In the genomic region with DNA sequence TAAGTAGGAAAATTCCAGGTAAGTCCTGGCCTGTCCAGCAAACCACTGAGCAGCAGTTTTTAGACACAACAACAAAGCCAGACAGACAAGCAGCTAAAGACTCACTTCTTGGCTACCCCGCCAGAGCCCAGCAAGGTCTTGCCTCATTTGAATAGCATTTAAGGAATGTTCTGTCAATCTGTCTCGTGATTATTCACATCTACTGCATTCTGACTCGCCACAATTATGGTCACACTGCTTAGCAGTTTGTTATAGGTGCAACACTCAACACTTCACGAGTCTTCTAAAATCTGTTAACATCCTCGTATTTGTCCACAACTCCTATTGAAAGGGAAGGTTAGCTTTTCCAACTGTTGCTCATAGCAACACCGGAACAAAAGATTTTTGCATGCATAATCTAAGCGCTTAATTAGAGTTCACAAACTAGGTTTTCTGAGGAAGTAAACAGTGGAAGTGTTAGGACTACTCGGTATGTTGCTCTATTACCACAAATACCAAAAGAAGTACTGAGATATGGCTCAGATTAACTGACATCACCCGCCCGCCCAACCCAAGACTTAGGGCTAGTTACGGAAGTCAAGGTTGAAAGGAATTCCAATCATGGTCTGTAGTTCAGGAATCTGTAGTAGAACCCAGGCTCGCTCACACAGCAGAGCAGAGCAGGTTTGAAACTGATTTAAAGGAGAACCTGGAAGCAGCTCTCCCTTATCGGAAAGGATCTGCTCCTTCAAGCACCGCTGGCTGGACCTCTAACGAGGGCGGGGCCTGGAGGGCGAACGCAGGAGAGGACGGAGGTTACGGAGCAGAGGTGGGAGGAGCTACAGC, we compare ENCODE assay signal across 8 mouse cellular contexts. TPM values are rescaled to one million over a fixed set of nuclear protein-coding genes. Genes with fewer than 3 reads are reported as not detected.
DNase-seq lines count a peak whose midpoint lies in the region; ATAC-seq and TF ChIP-seq lines count a peak whose summit lies in the region.

No protein-coding gene starts in this region.

- H3K36me3 ChIP-seq in embryonic facial prominence, embryonic 15.5 days = no peaks in the 10 kb centered on the region
- peaks cover 15% of the 10 kb centered on the region for H3K36me3 ChIP-seq in heart, embryonic 13.5 days
- 0 out of 2 replicates have a peak, but pooled peaks cover 3% of the 10 kb centered on the region for H3K36me3 ChIP-seq in kidney, postnatal 0 days (ENCODE audit: insufficient read depth, low read length)
- H3K36me3 ChIP-seq in stomach, postnatal 0 days (ENCODE audit: control insufficient read depth, insufficient read depth, low read length) = no peaks in the 10 kb centered on the region

- no peak overlapping the region; the same call in 1 of the 2 replicates for H3K27ac ChIP-seq in embryonic facial prominence, embryonic 15.5 days (replicated peaks)
- peak overlapping the region; percentile 94 for H3K27ac ChIP-seq in heart, embryonic 13.5 days (replicated peaks)
- H3K27ac ChIP-seq in kidney, postnatal 0 days = peak overlapping the region; percentile 75
- H3K27ac ChIP-seq in stomach, postnatal 0 days (replicated peaks) = no peak overlapping the region

- no peaks in the 10 kb centered on the region for H3K9me3 ChIP-seq in embryonic facial prominence, embryonic 15.5 days (replicated peaks)
- no peaks in the 10 kb centered on the region for H3K9me3 ChIP-seq in heart, embryonic 13.5 days
- no peaks in the 10 kb centered on the region for H3K9me3 ChIP-seq in kidney, postnatal 0 days (replicated peaks; ENCODE audit: low read length)
- no peaks in the 10 kb centered on the region for H3K9me3 ChIP-seq in stomach, postnatal 0 days (ENCODE audit: control insufficient read depth, low read length)

- peaks cover 17% of the 10 kb centered on the region for H3K4me1 ChIP-seq in embryonic facial prominence, embryonic 15.5 days
- H3K4me1 ChIP-seq in heart, embryonic 13.5 days = peaks cover 40% of the 10 kb centered on the region
- peaks cover 25% of the 10 kb centered on the region for H3K4me1 ChIP-seq in kidney, postnatal 0 days (replicated peaks; ENCODE audit: insufficient read depth, low read length)
- H3K4me1 ChIP-seq in stomach, postnatal 0 days (replicated peaks; ENCODE audit: control insufficient read depth, insufficient read depth) = no peaks in the 10 kb centered on the region

- no peak; the same call in 1 of the 2 replicates for ATAC-seq in cerebellum, adult (ENCODE audit: insufficient number of reproducible peaks, low FRiP score, low TSS enrichment)
- peak; percentile 49; the same call in 1 of the 2 replicates for ATAC-seq in embryonic facial prominence, embryonic 15.5 days (ENCODE audit: insufficient number of reproducible peaks, low FRiP score, low TSS enrichment, low read depth)
- ATAC-seq in heart, embryonic 13.5 days (ENCODE audit: extremely low read depth, insufficient number of reproducible peaks, low FRiP score, low TSS enrichment) = peak; percentile 24; the same call in 1 of the 2 replicates
- ATAC-seq in kidney, postnatal 0 days (replicated peaks; ENCODE audit: low FRiP score, low read depth) = peak; percentile 79
- peak; percentile 81 for ATAC-seq in stomach, postnatal 0 days (ENCODE audit: low FRiP score, low TSS enrichment)

- H3K9ac ChIP-seq in embryonic facial prominence, embryonic 15.5 days = no peak overlapping the region
- H3K9ac ChIP-seq in heart, embryonic 13.5 days = peak overlapping the region; percentile 76
- H3K9ac ChIP-seq in kidney, postnatal 0 days (ENCODE audit: low read depth, low read length) = no peak overlapping the region
- 0 out of 2 replicates have a peak overlapping the region, but pooled peaks have one; percentile 27 for H3K9ac ChIP-seq in stomach, postnatal 0 days (ENCODE audit: low read length)

- H3K4me3 ChIP-seq in embryonic facial prominence, embryonic 15.5 days (replicated peaks) = peak overlapping the region; percentile 31
- H3K4me3 ChIP-seq in heart, embryonic 13.5 days = peak overlapping the region; percentile 54
- H3K4me3 ChIP-seq in kidney, postnatal 0 days (replicated peaks; ENCODE audit: low read depth, low read length) = peak overlapping the region; percentile 16; the same call in 1 of the 2 replicates
- H3K4me3 ChIP-seq in stomach, postnatal 0 days (ENCODE audit: low read depth, low read length) = peak overlapping the region; percentile 28

- no peaks in the 10 kb centered on the region for H3K27me3 ChIP-seq in embryonic facial prominence, embryonic 15.5 days
- H3K27me3 ChIP-seq in heart, embryonic 13.5 days (replicated peaks) = no peaks in the 10 kb centered on the region
- H3K27me3 ChIP-seq in kidney, postnatal 0 days (ENCODE audit: insufficient read depth, low read length) = no peaks in the 10 kb centered on the region
- H3K27me3 ChIP-seq in stomach, postnatal 0 days (ENCODE audit: control insufficient read depth, insufficient read depth, low read length) = no peaks in the 10 kb centered on the region

- WGBS in embryonic facial prominence, embryonic 15.5 days = 21% methylated on average over 20 of the region's 20 CpGs
- WGBS in heart, embryonic 13.5 days = 14% methylated on average over 20 of the region's 20 CpGs
- 24% methylated on average over 20 of the region's 20 CpGs for WGBS in kidney, postnatal 0 days
- 37% methylated on average over 20 of the region's 20 CpGs for WGBS in stomach, postnatal 0 days

- no peak for TF ChIP-seq CTCF in kidney, postnatal 0 days (IDR thresholded peaks at IDR 0.05; ENCODE audit: low read depth)
- TF ChIP-seq CTCF in stomach, postnatal 0 days (IDR thresholded peaks at IDR 0.05; ENCODE audit: low read depth) = no peak

- H3K4me2 ChIP-seq in embryonic facial prominence, embryonic 15.5 days (replicated peaks) = peak overlapping the region; percentile 45
- peak overlapping the region; percentile 72 for H3K4me2 ChIP-seq in heart, embryonic 13.5 days
- H3K4me2 ChIP-seq in kidney, postnatal 0 days (ENCODE audit: low read length) = peak overlapping the region; percentile 48
- H3K4me2 ChIP-seq in stomach, postnatal 0 days (replicated peaks; ENCODE audit: low read depth) = peak overlapping the region; percentile 55

- peak; percentile 8 for DNase-seq in cerebellum, adult 8-10 months
- peak; percentile 79 for DNase-seq in kidney, postnatal 0 days (ENCODE audit: low spot score)
- peak; percentile 60 to 67 for DNase-seq in lung, postnatal 4 days
- peak; percentile 60 for DNase-seq in stomach, postnatal 0 days (ENCODE audit: low spot score)
- DNase-seq in B cell, adult 2 months = no peak

- no peak for TF ChIP-seq EP300 in stomach, postnatal 0 days (optimal IDR thresholded peaks at IDR 0.05)

RNA-seq across cellular contexts. Expression of a gene that starts 16.4 kb away (rescaled TPM):
- polyA plus RNA-seq in embryonic facial prominence, embryonic 15.5 days (2015; fragmentation: Nextera tagmentation; extraction: Ambion mirVana) = 11.9 and 12.0 TPM in 2 replicates
- 10.6 and 11.1 TPM in 2 replicates for polyA plus RNA-seq in heart, embryonic 13.5 days (2015; fragmentation: Nextera tagmentation; extraction: Ambion mirVana)
- 18.3 and 19.5 TPM in 2 replicates for polyA plus RNA-seq in kidney, postnatal 0 days (2015; fragmentation: Nextera tagmentation; extraction: Ambion mirVana)
- 5.1 and 5.3 TPM in 2 replicates for polyA plus RNA-seq in stomach, postnatal 0 days (2015; fragmentation: Nextera tagmentation; extraction: Ambion mirVana)

Comparison
In these comparisons a context has a peak if more than half of its experiments do, and no peak if none do; other contexts are left out.
1. DNase-seq: peak in cerebellum, adult 8-10 months (single experiment), kidney, postnatal 0 days (single experiment), lung, postnatal 4 days (2 of 2) and stomach, postnatal 0 days (single experiment); none in B cell, adult 2 months (0 of 2).
2. H3K27ac ChIP-seq: peak in heart, embryonic 13.5 days (single experiment) and kidney, postnatal 0 days (single experiment); none in embryonic facial prominence, embryonic 15.5 days (single experiment) and stomach, postnatal 0 days (single experiment).
3. H3K9ac ChIP-seq: peak in heart, embryonic 13.5 days (single experiment) and stomach, postnatal 0 days (single experiment); none in embryonic facial prominence, embryonic 15.5 days (single experiment) and kidney, postnatal 0 days (single experiment).
4. Peak in every context shown above with its lines, with median percentiles within 50 percentile points of each other: H3K4me2 ChIP-seq and H3K4me3 ChIP-seq.